Mouse (Mus musculus) bone marrow macrophage, adult 2 months (primary cell): ENCODE results near the gene Dlk2. TPM values are rescaled to one million over a fixed set of nuclear protein-coding genes. Genes with fewer than 3 reads are reported as not detected.

Source experiments
- H3K27ac ChIP-seq: 2 replicates; pipeline ENCODE4 v1.5.1; 2012; ENCODE audit warnings: low read depth, low read length; ENCODE audit not compliant: insufficient read depth
- H3K4me1 ChIP-seq: 2 replicates; pipeline ENCODE4 v1.6.1; 2012; ENCODE audit warnings: low read length; ENCODE audit not compliant: control insufficient read depth, insufficient read depth
- H3K4me3 ChIP-seq: 2 replicates; pipeline ENCODE4 v1.5.1; 2012; ENCODE audit warnings: mild to moderate bottlenecking, low read length, moderate library complexity; ENCODE audit not compliant: insufficient read depth
- CTCF ChIP-seq: IDR thresholded peaks from 2 replicates; pipeline ENCODE4 v1.5.1; 2012; ENCODE audit warnings: low read depth, mild to moderate bottlenecking, low read length, moderate library complexity
- POLR2A ChIP-seq: IDR thresholded peaks from 2 replicates; pipeline ENCODE4 v1.6.1; 2012; ENCODE audit warnings: mild to moderate bottlenecking, low read depth, low read length, borderline replicate concordance
- polyA plus RNA-seq: library from polyadenylated mRNA; stranded (reverse); fragments of >200 nt; gene quantifications from 2 replicates; pipeline ENCODE4 v1.2.4, GENCODE M21; 2012; ENCODE audit not compliant: missing spikeins, insufficient read depth, insufficient read length

Dlk2 gene
- polyA plus RNA-seq, 1 experiment = not detected

DNA sequence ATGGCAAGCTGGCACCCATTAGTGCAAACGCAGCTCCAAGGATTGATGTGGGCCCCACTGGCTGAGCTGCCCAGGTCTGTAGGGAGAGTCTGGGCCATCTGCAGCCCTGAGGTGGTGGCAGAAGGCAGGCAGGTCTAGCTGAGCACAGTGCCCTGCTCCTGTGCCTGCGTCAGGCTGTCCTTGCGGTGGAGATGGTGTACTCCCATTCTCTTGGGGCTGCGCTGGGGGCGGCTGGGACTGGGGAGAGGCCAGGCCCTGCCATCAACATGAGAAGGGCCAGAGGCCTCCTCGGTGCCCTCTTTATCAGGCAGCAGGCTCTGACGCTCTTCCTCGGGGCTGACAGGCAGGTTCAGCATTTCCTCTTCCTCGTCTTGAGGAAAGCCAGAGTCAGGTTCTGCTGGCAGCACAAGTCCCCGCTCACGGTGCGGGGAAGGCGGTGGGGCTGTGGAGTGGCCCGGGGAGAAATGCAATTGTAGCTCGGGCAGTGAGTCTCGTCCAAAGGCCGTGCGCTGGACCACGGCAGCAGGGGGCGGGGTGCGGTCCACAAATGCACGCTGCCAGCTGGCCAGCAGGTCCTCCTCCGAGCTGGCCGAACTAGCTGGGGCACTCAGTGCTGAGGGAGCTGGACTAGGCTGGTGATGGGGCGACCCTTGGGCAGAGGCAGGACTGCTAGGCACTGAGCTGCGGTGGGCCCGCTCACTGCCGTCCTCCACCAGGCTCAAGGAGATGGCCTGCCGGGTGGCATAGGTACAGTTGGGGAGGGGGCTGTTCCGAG is 38.8 kb upstream of the Dlk2 start:
- TF ChIP-seq POLR2A (no peak), CTCF (no peak)
- no peak overlapping the region for H3K4me3 ChIP-seq
- no peaks in the 10 kb centered on the region for H3K4me1 ChIP-seq
- H3K27ac ChIP-seq = no peak overlapping the region

DNA sequence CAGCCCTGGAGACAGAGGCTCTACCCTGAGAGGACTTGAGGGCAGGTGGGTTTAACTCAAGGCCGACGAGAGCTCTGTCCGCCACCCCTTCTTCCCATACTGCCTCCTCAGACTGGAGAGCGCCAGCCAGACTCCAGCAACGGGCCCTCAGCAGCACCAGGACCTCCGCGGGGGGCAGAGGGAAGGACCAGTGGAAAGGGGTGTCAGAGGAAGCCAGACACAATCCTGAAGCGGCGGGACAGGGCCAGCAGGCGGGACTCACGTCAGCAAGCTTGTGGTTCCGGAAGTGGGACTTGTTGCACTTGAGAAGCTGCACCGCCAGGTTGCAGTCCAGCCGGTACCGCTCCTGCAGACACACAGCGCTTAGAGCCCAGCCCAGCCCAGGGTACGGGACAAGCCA is 37.5 kb upstream of the Dlk2 start:
- no peak for TF ChIP-seq POLR2A
- TF ChIP-seq CTCF = no peak
- H3K4me3 ChIP-seq = no peak overlapping the region
- H3K4me1 ChIP-seq = no peaks in the 10 kb centered on the region
- no peak overlapping the region for H3K27ac ChIP-seq

DNA sequence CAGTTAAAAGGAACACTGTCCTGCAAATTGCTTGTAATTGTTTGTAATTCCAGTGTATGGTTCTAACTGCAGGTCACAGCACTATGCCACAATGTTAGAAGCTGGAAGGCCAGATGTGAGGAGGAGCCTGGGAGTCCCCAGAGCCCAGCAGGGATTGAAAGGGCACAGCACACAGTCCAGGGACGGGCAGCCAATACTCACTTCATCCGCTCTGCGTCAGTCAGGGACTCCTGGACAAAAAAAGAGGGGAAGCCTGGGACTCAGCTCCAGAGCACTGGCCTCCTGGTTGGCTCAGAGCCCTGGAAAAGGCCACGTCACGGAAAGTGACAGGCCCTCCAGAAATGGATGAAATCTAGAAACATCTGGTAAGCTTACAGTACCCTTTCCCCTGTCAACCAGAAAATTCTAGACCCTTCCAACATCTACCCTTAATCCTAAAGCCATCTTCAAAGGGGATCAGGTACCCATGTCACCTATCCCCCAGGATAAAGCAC is 35.0 kb upstream of the Dlk2 start:
- TF ChIP-seq CTCF (no peak), POLR2A (no peak)

DNA sequence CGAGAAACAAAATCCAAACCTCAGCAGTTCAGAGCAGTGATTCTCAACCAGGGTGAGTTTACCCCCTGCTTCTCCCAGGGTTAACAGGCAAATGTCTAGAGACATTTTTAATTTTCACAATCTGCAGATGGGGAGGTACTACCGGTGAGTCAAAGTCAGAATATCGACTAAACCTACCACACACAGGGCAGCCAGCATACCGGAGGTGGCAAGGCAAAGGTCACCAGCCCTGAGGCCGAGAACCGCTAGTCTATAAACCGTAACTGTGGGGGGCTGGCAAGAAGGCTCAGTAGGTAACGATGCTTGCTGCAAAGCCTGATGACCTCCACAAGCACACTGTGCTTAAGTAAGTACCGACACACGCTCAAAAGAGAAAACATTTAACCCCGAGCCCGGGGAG is 31.7 kb upstream of the Dlk2 start:
- TF ChIP-seq POLR2A (no peak), CTCF (no peak)
- Histone ChIP-seq H3K27ac (no peak overlapping the region), H3K4me1 (no peaks in the 10 kb centered on the region), H3K4me3 (no peak overlapping the region)

More for the DNA sequence above, 35.0 kb upstream of the Dlk2 start:
- Histone ChIP-seq H3K27ac (no peak overlapping the region), H3K4me3 (no peak overlapping the region), H3K4me1 (no peaks in the 10 kb centered on the region)

DNA sequence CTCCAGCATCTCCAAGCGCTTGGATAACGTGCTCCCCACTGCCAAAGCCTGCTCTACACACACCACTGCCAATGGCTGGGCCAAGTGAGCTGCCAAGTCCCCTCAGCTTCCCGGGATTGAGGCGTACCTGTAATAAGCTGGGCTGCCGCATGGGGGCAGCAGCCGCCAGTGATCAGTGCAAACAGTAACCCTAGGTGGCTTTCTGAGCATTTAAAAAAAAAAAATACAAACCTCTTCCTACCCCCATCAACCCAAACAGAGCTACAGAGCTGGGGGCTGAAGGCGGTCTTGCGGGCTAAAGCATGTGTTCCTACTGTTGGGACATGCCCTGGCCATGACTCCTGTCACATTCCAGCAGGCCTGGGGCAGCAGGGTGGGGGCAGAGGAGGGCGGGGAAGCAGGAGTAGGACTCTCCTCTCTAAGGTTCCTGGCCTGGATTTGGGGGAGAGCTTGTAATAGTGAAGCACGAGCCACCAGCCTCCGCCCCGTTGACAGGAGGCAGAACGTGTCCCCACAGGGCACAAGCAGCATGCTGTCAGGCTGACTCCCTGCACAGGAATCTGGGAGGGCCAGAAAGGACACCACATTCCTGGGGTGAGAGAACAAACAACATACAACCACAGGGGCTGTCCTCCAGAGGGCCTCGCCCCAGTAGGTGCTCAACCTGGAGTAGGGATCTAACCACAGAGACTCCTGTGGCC is 31.2 kb upstream of the Dlk2 start:
- no peak overlapping the region for H3K27ac ChIP-seq
- no peak for TF ChIP-seq POLR2A
- peak; percentile 81 for TF ChIP-seq CTCF

DNA sequence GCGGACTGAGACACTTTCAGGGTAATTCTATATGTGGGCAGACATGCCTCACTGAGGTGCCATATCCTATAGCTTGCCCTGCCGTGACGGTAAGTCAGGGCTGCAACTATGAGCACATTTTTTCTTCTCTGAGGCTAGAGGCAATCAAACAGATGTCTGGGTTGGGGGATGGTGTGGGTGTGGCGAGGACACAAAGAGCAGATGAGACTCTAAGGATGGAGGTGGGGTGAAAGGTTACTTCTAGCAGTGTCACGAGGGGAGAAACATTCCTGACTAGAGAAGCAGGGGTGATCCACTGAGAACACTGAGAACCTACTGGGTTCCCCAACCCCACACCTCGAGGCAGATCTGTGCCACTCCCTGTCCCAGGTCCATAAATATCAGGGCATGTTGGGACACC is 30.2 kb upstream of the Dlk2 start:
- Histone ChIP-seq H3K27ac (no peak overlapping the region), H3K4me3 (no peak overlapping the region), H3K4me1 (no peaks in the 10 kb centered on the region)
- TF ChIP-seq POLR2A = no peak
- TF ChIP-seq CTCF = no peak

More for the DNA sequence above, 31.2 kb upstream of the Dlk2 start:
- Histone ChIP-seq H3K4me1 (no peaks in the 10 kb centered on the region), H3K4me3 (no peak overlapping the region)

DNA sequence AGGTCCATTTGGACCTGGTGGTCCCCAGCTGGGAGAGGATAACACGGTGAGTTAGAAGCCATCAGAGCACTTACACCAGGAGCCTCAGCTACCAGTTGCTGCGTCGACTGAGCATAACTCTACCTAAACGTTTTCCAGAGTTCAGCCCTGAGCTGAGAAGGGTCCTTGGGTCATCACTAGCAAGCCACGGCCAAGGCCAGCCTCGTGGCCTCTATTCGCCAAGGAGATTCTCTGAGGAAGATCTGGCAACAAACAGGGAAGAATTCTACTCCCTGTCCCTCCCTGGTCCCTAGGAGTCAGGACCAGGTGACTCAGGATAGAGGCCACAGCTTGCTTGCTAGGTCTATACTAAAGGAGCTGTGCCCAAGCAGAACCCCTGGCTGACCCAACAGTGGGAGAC is 29.7 kb upstream of the Dlk2 start:
- TF ChIP-seq CTCF = no peak
- TF ChIP-seq POLR2A = no peak
- Histone ChIP-seq H3K27ac (no peak overlapping the region), H3K4me3 (no peak overlapping the region), H3K4me1 (no peaks in the 10 kb centered on the region)

DNA sequence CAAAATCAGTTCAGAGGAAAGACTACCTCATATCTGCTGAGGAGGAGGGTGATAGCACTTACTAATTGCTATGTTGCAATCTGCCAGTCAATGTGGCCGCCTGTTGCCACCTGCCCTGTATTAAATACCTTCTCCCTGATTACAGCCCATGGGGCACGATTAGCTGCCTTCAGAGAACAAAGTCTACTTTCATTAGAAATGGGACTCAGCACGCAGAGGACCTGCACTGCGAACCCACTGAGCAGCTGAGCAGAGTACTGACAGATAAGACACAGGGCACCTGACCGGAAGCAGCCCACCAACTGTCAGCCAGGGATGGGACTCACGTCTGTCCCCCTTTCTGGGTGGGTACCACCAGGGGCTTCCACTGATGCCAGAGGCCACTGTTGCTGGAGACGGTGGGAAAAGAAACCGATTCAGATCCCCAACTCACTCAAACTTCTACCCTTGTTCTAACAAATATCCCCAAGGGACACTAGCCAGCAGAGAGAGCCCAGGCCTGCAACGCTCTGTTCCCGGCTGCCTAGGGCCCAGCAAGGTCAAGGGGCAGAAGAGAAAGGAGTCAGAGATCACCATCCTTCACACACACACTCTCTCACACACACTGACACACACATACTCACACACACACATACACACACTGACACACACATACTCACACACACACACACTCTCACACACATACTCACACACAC is 29.0 kb upstream of the Dlk2 start:
- TF ChIP-seq POLR2A = no peak
- no peak for TF ChIP-seq CTCF
- Histone ChIP-seq H3K4me3 (no peak overlapping the region), H3K4me1 (no peaks in the 10 kb centered on the region), H3K27ac (no peak overlapping the region)

DNA sequence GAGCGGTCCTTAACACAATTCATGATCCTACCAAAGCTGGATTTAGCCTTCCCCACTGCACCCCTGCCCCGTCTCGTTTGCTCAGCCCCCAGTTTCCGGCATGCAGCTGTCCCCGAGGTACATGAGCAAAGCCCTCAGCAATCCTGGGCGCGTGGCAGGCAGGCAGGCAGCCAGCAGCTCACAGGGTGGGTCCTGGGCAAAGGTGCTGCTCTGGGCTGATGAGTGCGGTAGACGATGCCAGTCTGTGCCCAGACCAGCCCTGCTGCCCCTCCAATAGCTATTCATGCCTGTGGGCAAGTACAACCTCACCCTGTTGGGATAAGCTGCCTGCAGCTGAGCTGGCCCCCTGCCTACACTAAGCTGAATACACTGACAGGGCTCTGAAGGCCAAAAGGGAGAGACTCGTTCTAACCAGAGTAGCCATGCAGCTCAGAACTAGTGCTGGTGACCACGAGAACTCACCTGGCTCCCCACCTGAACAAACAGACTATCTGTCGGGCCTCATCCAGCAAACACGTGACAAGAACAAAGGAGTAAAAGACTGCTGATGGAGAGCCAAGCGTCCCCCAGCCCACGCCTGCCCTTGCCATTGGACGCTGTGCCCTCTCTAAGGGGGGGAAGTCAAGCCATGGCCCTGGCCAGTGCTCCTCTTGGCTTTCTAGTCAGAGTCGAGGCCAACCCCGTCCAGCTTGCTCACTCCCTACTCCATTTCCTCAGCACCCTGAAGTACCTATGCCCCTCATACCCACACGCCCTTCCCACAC is 27.3 kb upstream of the Dlk2 start:
- Histone ChIP-seq H3K4me1 (no peaks in the 10 kb centered on the region), H3K27ac (no peak overlapping the region), H3K4me3 (no peak overlapping the region)
- TF ChIP-seq CTCF (no peak), POLR2A (no peak)

DNA sequence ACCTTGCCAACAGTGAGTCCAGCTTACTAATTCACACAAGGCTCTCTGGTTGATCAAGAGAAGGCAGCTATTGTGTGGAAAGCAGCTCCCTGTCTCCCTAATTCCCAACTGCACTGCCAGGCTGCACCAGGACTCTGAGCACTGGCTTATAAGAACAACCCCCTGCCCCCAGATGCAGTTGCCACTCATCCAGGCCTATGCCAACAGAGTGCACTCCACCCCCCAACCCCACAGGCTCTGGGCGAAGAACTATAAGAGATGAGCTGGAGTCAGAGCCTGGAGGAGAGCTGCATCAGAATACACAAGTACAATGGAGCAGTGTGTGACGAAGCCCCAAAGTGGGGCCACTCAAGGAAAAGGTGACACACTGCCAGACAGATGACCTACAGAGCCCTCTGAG is 25.2 kb upstream of the Dlk2 start:
- TF ChIP-seq CTCF (no peak), POLR2A (no peak)
- Histone ChIP-seq H3K27ac (no peak overlapping the region), H3K4me3 (no peak overlapping the region), H3K4me1 (no peaks in the 10 kb centered on the region)
